16 mouse cellular contexts compared by ENCODE assay signal in the genomic region with DNA sequence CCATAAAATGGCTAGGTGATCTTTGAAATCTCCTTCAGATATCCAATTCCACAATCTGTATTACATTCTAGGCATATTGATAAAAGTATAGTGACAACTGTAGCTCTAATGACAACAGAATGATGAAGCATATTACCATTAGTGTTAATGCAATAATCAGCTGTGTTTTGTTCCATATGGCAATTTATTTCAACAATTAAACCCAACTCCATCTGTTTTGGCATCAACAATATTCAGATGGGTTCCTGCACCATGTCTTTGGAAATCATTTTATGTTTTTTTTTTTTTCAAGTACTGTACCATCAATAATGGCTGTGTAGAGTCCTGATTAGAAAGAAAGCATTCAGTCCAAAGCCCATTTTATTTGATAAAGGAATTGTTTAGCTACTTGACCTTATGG.
"Had no signal": no experiment of that assay in that cellular context is flagged by ENCODE, and none has a peak within 500 bp of the region (broad histone marks: within the 10 kb centered on the region; RNA-seq: fewer than 3 reads in every experiment).

No protein-coding gene starts in this region.

- H3K4me3 ChIP-seq: neural tube, embryonic 13.5 days; neural tube, embryonic 15.5 days; stomach, embryonic 15.5 days had no signal

- H3K4me2 ChIP-seq: neural tube, embryonic 13.5 days; neural tube, embryonic 15.5 days; stomach, embryonic 15.5 days had no signal

- H3K27me3 ChIP-seq: neural tube, embryonic 13.5 days; neural tube, embryonic 15.5 days; stomach, embryonic 15.5 days had no signal

- H3K36me3 ChIP-seq: neural tube, embryonic 13.5 days; neural tube, embryonic 15.5 days; stomach, embryonic 15.5 days had no signal

- H3K9ac ChIP-seq: neural tube, embryonic 13.5 days; neural tube, embryonic 15.5 days; stomach, embryonic 15.5 days had no signal

- DNase-seq: retina, postnatal 1 day; right cerebral cortex, adult 18-20 months; right cerebral cortex, postnatal 14 days; right cerebral cortex, postnatal 25 days; right cerebral cortex, postnatal 4 days; spleen, adult 18-20 months; thymus, adult 18-20 months; thymus, adult 2 months; thymus, postnatal 14 days; thymus, postnatal 25 days; thymus, postnatal 36 days; thymus, postnatal 4 days had no signal

- H3K4me1 ChIP-seq: neural tube, embryonic 15.5 days; stomach, embryonic 15.5 days had no signal

- H3K9me3 ChIP-seq: neural tube, embryonic 13.5 days; neural tube, embryonic 15.5 days; stomach, embryonic 15.5 days had no signal

- H3K27ac ChIP-seq: neural tube, embryonic 13.5 days; neural tube, embryonic 15.5 days; stomach, embryonic 15.5 days; stomach, postnatal 0 days had no signal
